Mouse (Mus musculus) liver, adult 2 months (tissue): ENCODE measurements around the gene Lin7a.

Experiments used
- CTCF ChIP-seq: fragments of 200-500 bp; IDR thresholded peaks from 2 replicates; pipeline ENCODE4 v1.5.1; 2011; ENCODE audit warnings: low read depth, low read length, control low read depth
- POLR2A ChIP-seq: fragments of 200-500 bp; IDR thresholded peaks from 2 replicates; pipeline ENCODE4 v1.6.1; 2011; ENCODE audit warnings: low read length, control low read depth; ENCODE audit not compliant: insufficient read depth; ENCODE audit errors: extremely low read depth

DNA sequence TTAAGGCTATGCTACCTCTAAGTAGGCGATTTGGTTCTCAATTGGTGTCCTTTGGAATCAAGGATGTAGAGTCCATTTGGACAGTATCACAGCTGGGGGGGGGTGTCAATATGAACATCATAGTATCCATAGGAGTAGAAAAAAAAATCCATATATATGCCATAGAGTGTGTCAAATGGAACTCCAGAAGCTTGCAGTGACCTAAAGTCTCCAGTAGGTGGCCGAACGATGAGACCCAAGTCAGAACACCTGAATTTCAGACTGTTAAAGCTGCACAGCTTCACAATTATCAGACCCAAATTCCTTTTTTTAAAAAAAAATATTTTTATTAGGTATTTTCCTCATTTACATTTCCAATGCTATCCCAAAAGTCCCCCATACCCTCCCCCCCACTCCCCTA is 3.3 kb downstream of the Lin7a start:
- TF ChIP-seq CTCF (peak; percentile 39), POLR2A (no peak)
